Mouse (Mus musculus) embryonic facial prominence, embryonic 12.5 days (tissue): ENCODE results near the gene Atmin. TPM values are rescaled to one million over a fixed set of nuclear protein-coding genes. Genes with fewer than 3 reads are reported as not detected.
A peak's percentile ranks its signal among the peaks of the same experiment; 100 is the strongest.

Experiments used
- ATAC-seq: fragments of 200-750 bp; cut with Nextera tagmentation; 2 replicates; pipeline ENCODE4 v1.8.0; 2017; ENCODE audit not compliant: insufficient number of reproducible peaks, insufficient read depth, low FRiP score, low TSS enrichment
- H3K27ac ChIP-seq: fragments of 300-500 bp; sonication (generic); 2 replicates; pipeline ENCODE4 v1.5.1; 2016; ENCODE audit warnings: mild to moderate bottlenecking
- H3K27me3 ChIP-seq: fragments of 300-500 bp; sonication (generic); 2 replicates; pipeline ENCODE4 v1.6.1; 2016; ENCODE audit warnings: mild to moderate bottlenecking, moderate library complexity
- H3K36me3 ChIP-seq: fragments of 300-500 bp; sonication (generic); 2 replicates; pipeline ENCODE4 v1.6.1; 2016; ENCODE audit warnings: mild to moderate bottlenecking
- H3K4me1 ChIP-seq: fragments of 300-500 bp; sonication (generic); 2 replicates; pipeline ENCODE4 v1.6.1; 2016
- H3K4me2 ChIP-seq: fragments of 300-500 bp; sonication (generic); replicated peaks from 2 replicates; pipeline ENCODE4 v1.6.1; 2016; ENCODE audit warnings: mild to moderate bottlenecking, moderate library complexity
- H3K4me3 ChIP-seq: fragments of 300-500 bp; sonication (generic); 2 replicates; pipeline ENCODE4 v1.5.1; 2016; ENCODE audit warnings: mild to moderate bottlenecking
- H3K9ac ChIP-seq: fragments of 300-500 bp; sonication (generic); 2 replicates; pipeline ENCODE4 v1.6.1; 2016; ENCODE audit warnings: mild to moderate bottlenecking, moderate library complexity
- H3K9me3 ChIP-seq: fragments of 300-500 bp; sonication (generic); 2 replicates; pipeline ENCODE4 v1.6.1; 2016; ENCODE audit warnings: mild to moderate bottlenecking, moderate library complexity
- WGBS: fragments of 180-500 bp; shearing (Covaris S2); methylation state at CpG from one replicate; pipeline ENCODE4 v1.1.7; 2016; 5-methylcytosine and 5-hydroxymethylcytosine counted together
- polyA plus RNA-seq: library from polyadenylated mRNA; unstranded; fragments of >200 nt; fragmentation: Nextera tagmentation; extraction: Ambion mirVana; gene quantifications from 2 replicates; pipeline ENCODE4 v1.2.1, GENCODE M21; 2016

Gene Atmin
- polyA plus RNA-seq, 1 experiment from 2014 or later, result 12.5 TPM

DNA sequence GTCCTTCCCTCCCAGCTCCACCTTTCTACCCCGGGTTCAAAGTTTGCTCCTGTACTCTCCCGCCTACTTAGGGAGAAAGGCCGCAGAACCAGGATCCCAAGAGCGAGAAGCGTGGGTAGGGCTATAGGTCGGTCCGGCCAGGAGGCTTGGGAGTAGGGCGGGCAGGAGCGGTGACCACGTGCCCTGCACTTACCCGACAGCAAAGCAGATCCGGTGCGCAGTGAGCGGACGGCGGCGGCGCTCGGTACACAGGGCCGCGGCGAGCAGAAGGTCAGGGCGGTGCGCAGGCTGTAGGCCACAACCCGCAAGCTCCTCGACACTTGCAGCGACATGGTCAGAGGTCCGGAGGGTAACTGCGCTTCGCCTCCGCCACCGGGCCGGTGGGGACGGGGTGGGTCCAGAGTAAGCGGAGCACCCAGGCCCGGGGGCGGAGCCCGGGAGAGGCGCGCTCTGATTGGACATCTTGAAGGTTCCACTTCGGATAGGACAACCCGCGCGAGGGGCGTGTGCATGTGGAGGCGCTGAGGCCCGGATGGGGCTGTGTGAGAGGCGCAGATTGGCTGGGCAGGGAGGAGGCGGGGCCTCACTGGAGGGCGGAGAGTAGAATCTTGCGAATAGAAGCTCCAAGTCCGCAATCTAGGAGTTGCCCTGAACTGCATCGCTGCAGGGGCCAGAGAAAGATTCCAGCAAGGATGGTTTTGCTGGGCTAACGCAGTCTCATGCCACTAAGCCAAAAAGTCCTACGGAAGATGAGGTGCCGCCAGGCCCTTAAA, 50.1 kb downstream of the Atmin start, which contains the start of gene Gcsh:
Gene Gcsh, minus strand, starts transcription at position 443 of the 773 bp plus-strand sequence.
- H3K4me3 ChIP-seq, result peak within 1 kb of the TSS; percentile 62
- H3K36me3 ChIP-seq, result 0 out of 2 replicates have a peak, but pooled peaks cover 2% of the 10 kb centered on the region
- peak within 1 kb of the TSS; percentile 79 for H3K27ac ChIP-seq
- H3K27me3 ChIP-seq, result no peaks in the 10 kb centered on the region
- peak within 1 kb of the TSS; percentile 54 for H3K4me2 ChIP-seq
- WGBS, result under 1% methylated on average over 56 of the region's 56 CpGs
- H3K4me1 ChIP-seq, result peaks cover 8% of the 10 kb centered on the region; the same call in 1 of the 2 replicates
- peak; percentile 100 for ATAC-seq
- H3K9me3 ChIP-seq, result no peaks in the 10 kb centered on the region
- peak within 1 kb of the TSS; percentile 55 for H3K9ac ChIP-seq

DNA sequence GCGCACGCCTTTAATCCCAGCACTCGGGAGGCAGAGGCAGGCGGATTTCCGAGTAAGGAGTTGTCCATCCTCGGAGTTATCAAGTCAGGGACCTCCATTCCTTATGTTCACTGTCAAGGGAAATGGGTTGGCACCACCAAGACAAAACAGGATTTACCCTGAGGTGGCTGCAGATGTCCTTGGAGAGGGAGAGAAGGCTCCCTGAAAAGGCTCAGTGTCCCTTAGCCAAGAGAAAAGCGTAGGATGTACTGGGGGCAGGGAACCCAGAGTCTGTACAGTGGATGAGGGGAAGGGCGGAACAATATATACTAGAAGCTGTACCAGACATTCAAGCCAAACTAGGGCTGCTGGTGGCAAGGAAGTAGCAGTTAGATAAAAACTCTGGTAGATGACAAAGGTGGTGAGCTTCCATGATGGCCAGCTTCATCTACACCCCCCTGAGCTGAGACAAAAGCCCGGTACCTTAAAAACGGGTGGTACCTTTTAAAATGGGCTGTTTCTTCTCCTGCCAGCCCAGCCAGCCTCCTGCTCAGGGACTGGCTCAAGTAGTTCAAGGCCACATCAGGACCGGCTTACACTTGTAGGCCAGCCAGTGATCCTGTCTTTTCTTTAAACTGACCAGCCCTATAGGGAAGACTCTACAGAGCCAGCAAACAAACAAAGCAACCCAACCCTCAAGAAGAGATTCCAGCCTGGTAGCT, 51.0 kb downstream of the Atmin start:
- H3K9me3 ChIP-seq, result no peaks in the 10 kb centered on the region
- H3K4me1 ChIP-seq, result peaks cover 8% of the 10 kb centered on the region; the same call in 1 of the 2 replicates
- 67% methylated on average over 11 of the region's 11 CpGs for WGBS
- no peak for ATAC-seq
- peak overlapping the region; percentile 62 for H3K4me3 ChIP-seq
- peak overlapping the region; percentile 79; the same call in 1 of the 2 replicates for H3K27ac ChIP-seq
- peak overlapping the region; percentile 49 for H3K9ac ChIP-seq
- peak overlapping the region; percentile 54 for H3K4me2 ChIP-seq
- 0 out of 2 replicates have a peak, but pooled peaks cover 2% of the 10 kb centered on the region for H3K36me3 ChIP-seq
- no peaks in the 10 kb centered on the region for H3K27me3 ChIP-seq

Other genes starting within 250 kb of the Atmin start
- 9.7 and 10.4 TPM in 2 replicates for gene Cdyl2, start 210.4 kb upstream of the Atmin start, polyA plus RNA-seq
- 74.5 and 79.6 TPM in 2 replicates for gene Cmc2, start 21.9 kb upstream of the Atmin start, polyA plus RNA-seq
- 43.5 TPM in 2 replicates for gene Cenpn, start 21.7 kb upstream of the Atmin start, polyA plus RNA-seq
- 2.3 and 2.6 TPM in 2 replicates for gene 1700030J22Rik, start 35.6 kb downstream of the Atmin start, polyA plus RNA-seq
- 125 and 127 TPM in 2 replicates for gene Gcsh, start 50.1 kb downstream of the Atmin start, polyA plus RNA-seq
- gene Pkd1l2, start 139.1 kb downstream of the Atmin start, polyA plus RNA-seq, result not detected in 2 replicates
- gene Bco1, start 152.5 kb downstream of the Atmin start, polyA plus RNA-seq, result 0.15 and 0.38 TPM in 2 replicates
- gene Gan, start 214.7 kb downstream of the Atmin start, polyA plus RNA-seq, result 3.4 and 3.5 TPM in 2 replicates